Mouse (Mus musculus): ENCODE data around the gene Foxd1. TPM values are rescaled to one million over a fixed set of nuclear protein-coding genes. Genes with fewer than 3 reads are reported as not detected.

Foxd1 gene
- polyA plus RNA-seq, 1 experiment from 2014 or later = 2.9 TPM

GRCm38 (mm10) chr13:98385877-98386276 lies 31.8 kb downstream of the Foxd1 start:
- Histone ChIP-seq H3K4me1 (ENCODE audit: control insufficient read depth, insufficient read depth, low read length) (peaks cover 10% of the 10 kb centered on the region), H3K4me2 (ENCODE audit: low read depth, low read length) (no peak overlapping the region), H3K4me3 (ENCODE audit: low read depth, low read length) (no peak overlapping the region), H3K27me3 (replicated peaks; ENCODE audit: control insufficient read depth, insufficient read depth, low read length) (peaks cover 22% of the 10 kb centered on the region; the same call in 1 of the 2 replicates), H3K27ac (replicated peaks; ENCODE audit: low read depth, low read length) (no peak overlapping the region), H3K9me3 (ENCODE audit: control insufficient read depth, low read length) (peaks cover 9% of the 10 kb centered on the region), H3K9ac (ENCODE audit: low read depth, low read length) (no peak overlapping the region), H3K36me3 (ENCODE audit: control insufficient read depth, insufficient read depth, low read length) (no peaks in the 10 kb centered on the region)
- DNase-seq (ENCODE audit: low spot score) (no peak), ATAC-seq (ENCODE audit: low read depth) (no peak)
- 76% methylated on average over 2 of the region's 2 CpGs for WGBS

- peaks cover 9% of the 10 kb centered on the region for H3K9me3 ChIP-seq (ENCODE audit: control insufficient read depth, low read length)
- DNase-seq (ENCODE audit: low spot score) = no peak
- H3K27me3 ChIP-seq (replicated peaks; ENCODE audit: control insufficient read depth, insufficient read depth, low read length) = peaks cover 44% of the 10 kb centered on the region
These were observed 35.0 kb downstream of the Foxd1 start for GRCm38 (mm10) chr13:98389092-98389491.

GRCm38 (mm10) chr13:98390363-98390762 lies 36.3 kb downstream of the Foxd1 start:
- Histone ChIP-seq H3K9me3 (ENCODE audit: control insufficient read depth, low read length) (peaks cover 9% of the 10 kb centered on the region), H3K4me1 (ENCODE audit: control insufficient read depth, insufficient read depth, low read length) (peaks cover 26% of the 10 kb centered on the region), H3K27ac (replicated peaks; ENCODE audit: low read depth, low read length) (peak overlapping the region; percentile 81), H3K9ac (ENCODE audit: low read depth, low read length) (peak overlapping the region; percentile 55), H3K4me3 (ENCODE audit: low read depth, low read length) (peak overlapping the region; percentile 44), H3K36me3 (ENCODE audit: control insufficient read depth, insufficient read depth, low read length) (no peaks in the 10 kb centered on the region), H3K27me3 (replicated peaks; ENCODE audit: control insufficient read depth, insufficient read depth, low read length) (peaks cover 48% of the 10 kb centered on the region), H3K4me2 (ENCODE audit: low read depth, low read length) (peak overlapping the region; percentile 83)
- peak; percentile 64 for DNase-seq (ENCODE audit: low spot score)
- 21% methylated on average over 6 of the region's 6 CpGs for WGBS
- no peak for ATAC-seq (ENCODE audit: low read depth)

More at GRCm38 (mm10) chr13:98389092-98389491, 35.0 kb downstream of the Foxd1 start:
- Histone ChIP-seq H3K4me2 (ENCODE audit: low read depth, low read length) (no peak overlapping the region), H3K9ac (ENCODE audit: low read depth, low read length) (no peak overlapping the region), H3K4me3 (ENCODE audit: low read depth, low read length) (no peak overlapping the region), H3K4me1 (ENCODE audit: control insufficient read depth, insufficient read depth, low read length) (peaks cover 26% of the 10 kb centered on the region), H3K36me3 (ENCODE audit: control insufficient read depth, insufficient read depth, low read length) (no peaks in the 10 kb centered on the region), H3K27ac (replicated peaks; ENCODE audit: low read depth, low read length) (no peak overlapping the region)
- WGBS = 52% methylated on average over 1 of the region's 1 CpGs
- no peak for ATAC-seq (ENCODE audit: low read depth)

- 2% methylated on average over 42 of the region's 68 CpGs for WGBS
- peaks cover 48% of the 10 kb centered on the region for H3K27me3 ChIP-seq (replicated peaks; ENCODE audit: control insufficient read depth, insufficient read depth, low read length)
- peaks cover 26% of the 10 kb centered on the region for H3K4me1 ChIP-seq (ENCODE audit: control insufficient read depth, insufficient read depth, low read length)
- peaks cover 7% of the 10 kb centered on the region for H3K9me3 ChIP-seq (ENCODE audit: control insufficient read depth, low read length)
- H3K4me3 ChIP-seq (ENCODE audit: low read depth, low read length) = peak overlapping the region; percentile 44
- ATAC-seq (ENCODE audit: low read depth) (peak; percentile 84), DNase-seq (ENCODE audit: low spot score) (peak; percentile 88)
- H3K4me2 ChIP-seq (ENCODE audit: low read depth, low read length) = peak overlapping the region; percentile 83
- peak overlapping the region; percentile 55 for H3K9ac ChIP-seq (ENCODE audit: low read depth, low read length)
- no peaks in the 10 kb centered on the region for H3K36me3 ChIP-seq (ENCODE audit: control insufficient read depth, insufficient read depth, low read length)
- peak overlapping the region; percentile 81 for H3K27ac ChIP-seq (replicated peaks; ENCODE audit: low read depth, low read length)
These were observed 37.0 kb downstream of the Foxd1 start for GRCm38 (mm10) chr13:98390771-98391634.

- no peaks in the 10 kb centered on the region for H3K36me3 ChIP-seq (ENCODE audit: control insufficient read depth, insufficient read depth, low read length)
- H3K9me3 ChIP-seq (ENCODE audit: control insufficient read depth, low read length) = peaks cover under 1% of the 10 kb centered on the region; the same call in 1 of the 2 replicates
- peak overlapping the region; percentile 81 for H3K27ac ChIP-seq (replicated peaks; ENCODE audit: low read depth, low read length)
- peaks cover 26% of the 10 kb centered on the region for H3K4me1 ChIP-seq (ENCODE audit: control insufficient read depth, insufficient read depth, low read length)
- H3K4me2 ChIP-seq (ENCODE audit: low read depth, low read length) = peak overlapping the region; percentile 83
- H3K27me3 ChIP-seq (replicated peaks; ENCODE audit: control insufficient read depth, insufficient read depth, low read length) = peaks cover 48% of the 10 kb centered on the region
- H3K9ac ChIP-seq (ENCODE audit: low read depth, low read length) = peak overlapping the region; percentile 55; the same call in 1 of the 2 replicates
- H3K4me3 ChIP-seq (ENCODE audit: low read depth, low read length) = peak overlapping the region; percentile 44
- 0% methylated on average over 4 of the region's 4 CpGs for WGBS
- peak; percentile 68 for DNase-seq (ENCODE audit: low spot score)
- peak; percentile 58 for ATAC-seq (ENCODE audit: low read depth)
These were observed 37.6 kb downstream of the Foxd1 start for GRCm38 (mm10) chr13:98391635-98391990.

GRCm38 (mm10) chr13:98392031-98392430 lies 38.0 kb downstream of the Foxd1 start:
- H3K27me3 ChIP-seq (replicated peaks; ENCODE audit: control insufficient read depth, insufficient read depth, low read length) = peaks cover 48% of the 10 kb centered on the region
- H3K4me2 ChIP-seq (ENCODE audit: low read depth, low read length) = peak overlapping the region; percentile 83; the same call in 1 of the 2 replicates
- H3K9ac ChIP-seq (ENCODE audit: low read depth, low read length) = no peak overlapping the region
- no peaks in the 10 kb centered on the region for H3K36me3 ChIP-seq (ENCODE audit: control insufficient read depth, insufficient read depth, low read length)
- ATAC-seq (ENCODE audit: low read depth) (no peak), DNase-seq (ENCODE audit: low spot score) (no peak)
- no peaks in the 10 kb centered on the region for H3K9me3 ChIP-seq (ENCODE audit: control insufficient read depth, low read length)
- peaks cover 26% of the 10 kb centered on the region for H3K4me1 ChIP-seq (ENCODE audit: control insufficient read depth, insufficient read depth, low read length)
- WGBS = 27% methylated on average over 6 of the region's 6 CpGs
- no peak overlapping the region for H3K4me3 ChIP-seq (ENCODE audit: low read depth, low read length)
- peak overlapping the region; percentile 81 for H3K27ac ChIP-seq (replicated peaks; ENCODE audit: low read depth, low read length)

GRCm38 (mm10) chr13:98393356-98394070 lies 39.5 kb downstream of the Foxd1 start:
- peak overlapping the region; percentile 81 for H3K27ac ChIP-seq (replicated peaks; ENCODE audit: low read depth, low read length)
- DNase-seq (ENCODE audit: low spot score) = peak; percentile 87
- no peaks in the 10 kb centered on the region for H3K36me3 ChIP-seq (ENCODE audit: control insufficient read depth, insufficient read depth, low read length)
- H3K27me3 ChIP-seq (replicated peaks; ENCODE audit: control insufficient read depth, insufficient read depth, low read length) = peaks cover 48% of the 10 kb centered on the region
- peaks cover 26% of the 10 kb centered on the region for H3K4me1 ChIP-seq (ENCODE audit: control insufficient read depth, insufficient read depth, low read length)
- H3K4me3 ChIP-seq (ENCODE audit: low read depth, low read length) = no peak overlapping the region
- H3K4me2 ChIP-seq (ENCODE audit: low read depth, low read length) = peak overlapping the region; percentile 8; the same call in 1 of the 2 replicates
- no peaks in the 10 kb centered on the region for H3K9me3 ChIP-seq (ENCODE audit: control insufficient read depth, low read length)
- ATAC-seq (ENCODE audit: low read depth) = no peak
- WGBS = 22% methylated on average over 10 of the region's 10 CpGs
- no peak overlapping the region for H3K9ac ChIP-seq (ENCODE audit: low read depth, low read length)
